Mouse (Mus musculus) heart, embryonic 15.5 days (tissue): ENCODE results near the gene Cx3cl1. TPM values are rescaled to one million over a fixed set of nuclear protein-coding genes. Genes with fewer than 3 reads are reported as not detected.

Experiments
- ATAC-seq: fragments of 200-750 bp; cut with Nextera tagmentation; replicated peaks from 2 replicates; pipeline ENCODE4 v1.8.0; 2017; ENCODE audit warnings: low read depth, moderate TSS enrichment; ENCODE audit not compliant: insufficient number of reproducible peaks, insufficient read depth, low FRiP score
- H3K27ac ChIP-seq: fragments of 300-500 bp; sonication (generic); 2 replicates; pipeline ENCODE4 v1.5.1; 2015; ENCODE audit warnings: mild to moderate bottlenecking, inconsistent platforms
- H3K27me3 ChIP-seq: fragments of 300-500 bp; sonication (generic); 2 replicates; pipeline ENCODE4 v1.6.1; 2015; ENCODE audit warnings: inconsistent platforms
- H3K36me3 ChIP-seq: fragments of 300-500 bp; sonication (generic); 2 replicates; pipeline ENCODE4 v1.6.1; 2015; ENCODE audit warnings: mild to moderate bottlenecking, inconsistent platforms
- H3K4me1 ChIP-seq: fragments of 300-500 bp; sonication (generic); replicated peaks from 2 replicates; pipeline ENCODE4 v1.6.1; 2015; ENCODE audit warnings: inconsistent platforms
- H3K4me2 ChIP-seq: fragments of 300-500 bp; sonication (generic); 2 replicates; pipeline ENCODE4 v1.6.1; 2015; ENCODE audit warnings: inconsistent platforms, mild to moderate bottlenecking, moderate library complexity
- H3K4me3 ChIP-seq: fragments of 300-500 bp; sonication (generic); 2 replicates; pipeline ENCODE4 v1.5.1; 2015; ENCODE audit warnings: mild to moderate bottlenecking, inconsistent platforms
- H3K9ac ChIP-seq: fragments of 300-500 bp; sonication (generic); 2 replicates; pipeline ENCODE4 v1.6.1; 2015; ENCODE audit warnings: mild to moderate bottlenecking, inconsistent platforms
- H3K9me3 ChIP-seq: fragments of 300-500 bp; sonication (generic); replicated peaks from 2 replicates; pipeline ENCODE4 v1.6.1; 2016; ENCODE audit warnings: inconsistent platforms
- WGBS: fragments of 180-500 bp; shearing (Covaris S2); methylation state at CpG from one replicate; pipeline ENCODE4 v1.1.7; 2015; ENCODE audit warnings: mixed read lengths; 5-methylcytosine and 5-hydroxymethylcytosine counted together
- polyA plus RNA-seq: library from polyadenylated mRNA; unstranded; fragments of >200 nt; fragmentation: Nextera tagmentation; extraction: Ambion mirVana; gene quantifications from 2 replicates; pipeline ENCODE4 v1.2.1, GENCODE M21; 2015

Cx3cl1 gene
- polyA plus RNA-seq, 1 experiment from 2014 or later: 9.7 TPM

DNA sequence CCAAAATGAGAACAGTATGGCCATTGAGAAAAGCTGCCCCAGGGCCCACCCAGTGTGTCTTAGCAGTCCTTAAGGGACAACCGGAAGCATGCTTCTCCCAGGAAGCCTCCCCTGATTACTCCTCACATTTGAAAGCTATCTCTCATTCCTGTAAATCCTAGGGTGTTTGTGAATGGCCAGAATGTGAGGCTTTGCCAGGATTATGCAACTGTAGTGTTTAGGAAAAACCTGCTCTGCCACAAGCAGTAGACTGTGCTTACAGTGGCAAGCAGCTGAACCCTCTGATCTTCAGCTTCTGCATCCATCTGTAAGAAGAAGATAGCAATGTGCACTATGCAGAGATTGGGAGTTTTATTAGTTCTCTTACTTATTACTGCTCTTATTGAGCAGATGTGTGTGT lies 2.8 kb downstream of the Cx3cl1 start:
- Histone ChIP-seq H3K27me3 (peaks cover 36% of the 10 kb centered on the region), H3K27ac (no peak overlapping the region), H3K4me3 (no peak overlapping the region), H3K9ac (no peak overlapping the region), H3K9me3 (no peaks in the 10 kb centered on the region), H3K4me1 (peaks cover 45% of the 10 kb centered on the region), H3K36me3 (no peaks in the 10 kb centered on the region), H3K4me2 (no peak overlapping the region)
- no peak for ATAC-seq
- WGBS: 70% methylated on average over 1 of the region's 1 CpGs

DNA sequence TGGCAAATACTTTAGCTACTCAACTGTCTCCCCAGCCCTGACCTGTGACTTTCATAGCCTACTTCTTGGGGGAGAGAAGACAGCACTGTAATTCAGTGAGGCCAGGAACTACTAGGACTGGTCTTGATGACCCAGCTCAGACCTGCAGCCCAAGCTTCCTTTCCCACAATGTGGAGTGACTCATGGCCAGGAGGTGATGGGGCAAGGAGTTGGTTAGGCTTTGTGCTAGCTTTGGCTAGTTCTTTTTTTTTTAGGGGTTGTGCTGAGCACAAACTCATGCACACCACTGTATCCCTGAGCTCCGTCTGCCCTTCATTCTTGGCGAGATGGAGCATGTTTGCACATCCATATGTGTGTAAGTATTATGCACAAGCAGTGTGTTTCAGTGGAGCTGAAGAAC lies 4.5 kb downstream of the Cx3cl1 start:
- no peak for ATAC-seq

DNA sequence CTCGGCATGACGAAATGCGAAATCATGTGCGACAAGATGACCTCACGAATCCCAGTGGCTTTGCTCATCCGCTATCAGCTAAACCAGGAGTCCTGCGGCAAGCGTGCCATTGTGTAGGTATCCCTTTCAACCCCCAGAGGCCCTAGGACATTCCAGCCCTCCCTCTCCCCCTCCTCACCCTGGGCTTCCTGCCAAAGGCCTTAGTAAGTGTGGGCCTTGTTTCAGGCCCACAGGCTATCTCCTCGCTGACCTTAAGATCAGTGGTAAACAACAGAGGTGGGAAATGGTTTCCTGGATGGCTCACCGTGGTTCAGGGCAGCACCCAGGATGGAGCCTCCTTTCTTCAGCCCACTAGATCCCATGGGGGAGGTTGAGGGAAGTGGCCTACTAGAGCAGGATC lies 6.2 kb downstream of the Cx3cl1 start:
- Histone ChIP-seq H3K4me3 (no peak overlapping the region), H3K27ac (peak overlapping the region; percentile 54), H3K27me3 (peaks cover 6% of the 10 kb centered on the region; the same call in 1 of the 2 replicates), H3K9ac (no peak overlapping the region), H3K4me1 (peaks cover 40% of the 10 kb centered on the region), H3K4me2 (no peak overlapping the region), H3K9me3 (no peaks in the 10 kb centered on the region), H3K36me3 (no peaks in the 10 kb centered on the region)
- 32% methylated on average over 10 of the region's 10 CpGs for WGBS
- ATAC-seq: peak; percentile 30; the same call in 1 of the 2 replicates

More for the DNA sequence above, 4.5 kb downstream of the Cx3cl1 start:
- H3K9ac ChIP-seq: no peak overlapping the region
- 82% methylated on average over 2 of the region's 2 CpGs for WGBS
- H3K36me3 ChIP-seq: no peaks in the 10 kb centered on the region
- H3K4me1 ChIP-seq: peaks cover 46% of the 10 kb centered on the region
- H3K27me3 ChIP-seq: peaks cover 20% of the 10 kb centered on the region
- no peak overlapping the region for H3K4me2 ChIP-seq
- H3K9me3 ChIP-seq: no peaks in the 10 kb centered on the region
- no peak overlapping the region for H3K27ac ChIP-seq
- no peak overlapping the region for H3K4me3 ChIP-seq

DNA sequence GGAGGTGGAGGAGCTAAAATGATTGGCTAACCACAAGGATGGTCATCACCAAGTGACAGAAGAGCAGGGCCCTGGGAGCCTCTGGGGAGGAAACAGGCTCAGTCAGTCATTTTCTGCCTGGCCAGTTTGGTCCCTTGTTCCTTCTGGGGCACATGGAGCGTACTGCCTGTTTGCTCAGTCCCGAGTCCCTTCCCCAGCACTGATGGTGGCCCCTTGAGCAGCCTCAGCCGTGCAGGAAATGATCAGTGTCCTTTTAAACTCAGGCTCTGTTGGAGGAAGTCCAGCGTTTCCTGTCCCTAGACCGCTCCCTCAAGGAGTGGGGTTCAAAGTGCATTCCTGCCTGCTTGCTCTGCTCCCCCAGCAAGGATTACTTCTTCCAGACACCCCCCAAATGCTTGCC lies 6.7 kb downstream of the Cx3cl1 start:
- no peak overlapping the region for H3K9ac ChIP-seq
- H3K36me3 ChIP-seq: no peaks in the 10 kb centered on the region
- H3K4me3 ChIP-seq: no peak overlapping the region
- H3K4me1 ChIP-seq: peaks cover 40% of the 10 kb centered on the region
- H3K9me3 ChIP-seq: no peaks in the 10 kb centered on the region
- H3K27ac ChIP-seq: peak overlapping the region; percentile 54
- H3K4me2 ChIP-seq: no peak overlapping the region
- ATAC-seq: peak; percentile 71
- 57% methylated on average over 5 of the region's 5 CpGs for WGBS
- H3K27me3 ChIP-seq: peaks cover 2% of the 10 kb centered on the region; the same call in 1 of the 2 replicates

DNA sequence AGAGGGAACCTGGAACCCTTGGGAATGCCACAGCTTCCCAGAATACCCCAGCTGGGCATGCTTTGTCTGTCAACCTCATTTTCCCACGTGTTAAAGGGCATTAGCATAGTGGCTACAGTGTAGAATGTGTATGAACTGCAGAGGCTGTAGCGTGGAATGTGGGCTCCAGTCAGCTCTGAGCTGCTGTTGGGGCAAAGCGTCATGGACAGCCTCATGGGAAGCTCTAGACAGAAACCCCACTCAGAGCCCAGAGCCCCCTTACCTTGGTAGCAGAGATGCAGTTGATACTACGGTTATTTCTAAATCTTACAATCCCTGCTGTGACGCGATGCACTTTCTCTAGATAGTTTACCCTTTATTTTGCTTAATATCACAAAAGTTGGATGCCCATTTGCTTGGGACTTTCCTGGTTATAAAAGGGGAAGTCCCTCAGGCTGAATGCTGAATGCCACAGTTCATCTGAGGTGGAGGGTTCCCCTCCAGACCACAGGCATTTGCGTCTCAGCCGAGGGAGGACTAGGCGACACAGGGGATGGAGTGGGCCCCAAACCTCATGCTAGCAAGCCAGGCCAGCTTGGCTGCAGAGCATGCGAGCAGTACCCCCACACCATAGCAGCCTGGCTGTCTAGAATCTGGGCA lies 7.2 kb downstream of the Cx3cl1 start:
- Histone ChIP-seq H3K9ac (no peak overlapping the region), H3K4me2 (no peak overlapping the region), H3K36me3 (no peaks in the 10 kb centered on the region), H3K9me3 (no peaks in the 10 kb centered on the region), H3K27me3 (no peaks in the 10 kb centered on the region; the same call in 1 of the 2 replicates), H3K27ac (peak overlapping the region; percentile 54; the same call in 1 of the 2 replicates), H3K4me1 (peaks cover 40% of the 10 kb centered on the region), H3K4me3 (no peak overlapping the region)
- WGBS: 63% methylated on average over 10 of the region's 10 CpGs
- no peak for ATAC-seq

DNA sequence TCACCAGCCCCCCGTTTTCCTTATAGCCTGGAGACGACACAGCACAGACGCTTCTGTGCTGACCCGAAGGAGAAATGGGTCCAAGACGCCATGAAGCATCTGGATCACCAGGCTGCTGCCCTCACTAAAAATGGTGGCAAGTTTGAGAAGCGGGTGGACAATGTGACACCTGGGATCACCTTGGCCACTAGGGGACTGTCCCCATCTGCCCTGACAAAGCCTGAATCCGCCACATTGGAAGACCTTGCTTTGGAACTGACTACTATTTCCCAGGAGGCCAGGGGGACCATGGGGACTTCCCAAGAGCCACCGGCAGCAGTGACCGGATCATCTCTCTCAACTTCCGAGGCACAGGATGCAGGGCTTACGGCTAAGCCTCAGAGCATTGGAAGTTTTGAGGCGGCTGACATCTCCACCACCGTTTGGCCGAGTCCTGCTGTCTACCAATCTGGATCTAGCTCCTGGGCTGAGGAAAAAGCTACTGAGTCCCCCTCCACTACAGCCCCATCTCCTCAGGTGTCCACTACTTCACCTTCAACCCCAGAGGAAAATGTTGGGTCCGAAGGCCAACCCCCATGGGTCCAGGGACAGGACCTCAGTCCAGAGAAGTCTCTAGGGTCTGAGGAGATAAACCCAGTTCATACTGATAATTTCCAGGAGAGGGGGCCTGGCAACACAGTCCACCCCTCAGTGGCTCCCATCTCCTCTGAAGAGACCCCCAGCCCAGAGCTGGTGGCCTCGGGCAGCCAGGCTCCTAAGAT lies 7.9 kb downstream of the Cx3cl1 start:
- ATAC-seq: no peak
- Histone ChIP-seq H3K4me3 (no peak overlapping the region), H3K4me2 (no peak overlapping the region), H3K4me1 (peaks cover 46% of the 10 kb centered on the region), H3K9me3 (no peaks in the 10 kb centered on the region), H3K9ac (no peak overlapping the region), H3K36me3 (no peaks in the 10 kb centered on the region), H3K27me3 (no peaks in the 10 kb centered on the region), H3K27ac (no peak overlapping the region)
- WGBS: 88% methylated on average over 16 of the region's 16 CpGs

DNA sequence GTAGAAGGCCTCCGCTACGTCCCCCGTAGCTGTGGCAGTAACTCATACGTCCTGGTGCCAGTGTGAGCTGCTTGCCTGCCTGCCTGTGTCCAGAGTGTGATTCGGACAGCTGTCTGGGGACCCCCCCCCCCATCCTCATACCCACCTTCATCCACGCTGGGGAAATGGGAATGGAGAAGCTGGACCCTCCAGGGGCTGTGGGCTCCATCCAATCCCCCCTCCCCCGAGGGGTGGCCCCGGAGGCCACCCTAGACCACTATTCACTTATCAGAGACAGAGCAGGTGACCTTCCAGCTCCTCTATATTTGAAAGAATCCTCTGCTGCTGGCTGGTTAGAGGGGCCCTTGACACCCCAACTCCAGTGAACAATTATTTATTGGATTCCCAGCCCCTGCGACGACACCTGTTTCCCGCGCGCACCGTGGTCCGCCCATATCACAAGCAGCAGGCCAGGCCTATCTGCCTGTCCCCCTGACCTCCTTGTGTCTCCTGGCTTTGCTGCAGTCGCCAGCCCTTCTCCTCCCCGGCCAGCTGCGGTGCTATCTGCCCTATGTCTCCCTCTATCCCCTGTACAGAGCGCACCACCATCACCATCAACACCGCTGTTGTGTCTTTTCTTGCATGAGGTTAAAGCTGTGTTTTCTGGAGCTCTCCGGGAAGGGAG lies 8.8 kb downstream of the Cx3cl1 start:
- Histone ChIP-seq H3K9me3 (no peaks in the 10 kb centered on the region), H3K27me3 (no peaks in the 10 kb centered on the region), H3K4me3 (no peak overlapping the region), H3K36me3 (no peaks in the 10 kb centered on the region), H3K4me1 (peaks cover 51% of the 10 kb centered on the region), H3K9ac (no peak overlapping the region), H3K4me2 (no peak overlapping the region), H3K27ac (no peak overlapping the region)
- 72% methylated on average over 21 of the region's 21 CpGs for WGBS
- no peak for ATAC-seq

DNA sequence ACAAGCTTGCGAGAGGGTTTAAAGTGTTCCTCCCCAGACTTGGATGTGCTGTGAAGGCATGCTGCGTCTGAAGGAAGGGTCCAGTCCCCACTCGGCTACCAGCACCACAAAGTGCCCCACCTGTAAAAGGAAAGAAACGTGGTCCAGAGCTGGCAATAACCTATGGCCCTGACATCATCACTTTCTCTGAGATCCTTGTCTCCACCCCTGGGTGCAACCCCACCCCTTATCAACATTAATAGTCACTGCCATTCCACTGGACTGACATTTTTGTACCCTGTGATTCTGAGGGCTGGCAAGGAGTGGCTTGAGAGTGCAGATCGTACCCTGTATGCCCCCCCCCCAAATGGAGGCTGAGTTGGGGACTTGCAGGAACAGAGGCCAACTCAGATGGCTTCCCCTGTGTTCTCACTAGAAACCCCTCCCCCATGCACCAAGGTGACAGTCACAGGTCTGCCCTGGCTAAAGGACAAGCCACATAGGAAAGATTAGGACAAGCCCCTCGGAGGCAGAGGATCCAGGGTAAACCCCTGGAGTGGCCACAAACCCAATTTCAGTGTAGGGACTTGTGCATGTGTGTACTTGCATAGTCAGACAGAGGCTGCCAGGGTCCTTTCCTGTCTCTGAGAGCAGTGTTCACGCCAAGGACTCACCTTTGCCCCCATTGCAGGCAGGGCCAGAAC lies 9.5 kb downstream of the Cx3cl1 start:
- ATAC-seq: no peak
- WGBS: 56% methylated on average over 7 of the region's 7 CpGs
- no peak overlapping the region for H3K9ac ChIP-seq
- no peaks in the 10 kb centered on the region for H3K27me3 ChIP-seq
- no peaks in the 10 kb centered on the region for H3K36me3 ChIP-seq
- H3K27ac ChIP-seq: no peak overlapping the region
- H3K9me3 ChIP-seq: no peaks in the 10 kb centered on the region
- peaks cover 51% of the 10 kb centered on the region for H3K4me1 ChIP-seq
- peak overlapping the region; percentile 39; the same call in 1 of the 2 replicates for H3K4me2 ChIP-seq
- no peak overlapping the region for H3K4me3 ChIP-seq

DNA sequence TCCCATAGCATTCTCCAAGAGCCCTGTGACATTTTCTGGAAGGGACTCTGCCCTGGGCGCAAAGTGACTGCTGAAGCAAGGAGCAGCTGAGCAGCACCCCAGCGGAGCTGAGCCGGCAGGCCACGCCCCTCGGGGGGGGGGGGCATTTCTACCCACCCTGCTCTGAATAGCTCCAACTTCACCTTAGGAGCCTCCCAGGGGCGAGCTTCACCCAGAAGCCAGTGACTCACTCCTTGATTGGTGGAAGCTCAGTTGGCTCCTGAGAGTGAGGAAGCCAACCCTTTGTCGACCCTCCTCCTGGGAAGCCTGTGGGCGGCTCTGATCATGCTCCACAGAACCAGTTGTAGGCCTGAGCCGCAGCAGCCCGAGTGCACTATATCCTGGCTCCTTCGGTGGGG lies 10.0 kb downstream of the Cx3cl1 start:
- Histone ChIP-seq H3K9me3 (no peaks in the 10 kb centered on the region), H3K36me3 (no peaks in the 10 kb centered on the region), H3K4me2 (peak overlapping the region; percentile 39; the same call in 1 of the 2 replicates), H3K4me3 (no peak overlapping the region), H3K27me3 (no peaks in the 10 kb centered on the region), H3K9ac (no peak overlapping the region), H3K4me1 (peaks cover 51% of the 10 kb centered on the region), H3K27ac (no peak overlapping the region)
- WGBS: 13% methylated on average over 11 of the region's 11 CpGs
- 0 out of 2 replicates have a peak, but pooled peaks have one; percentile 3 for ATAC-seq

DNA sequence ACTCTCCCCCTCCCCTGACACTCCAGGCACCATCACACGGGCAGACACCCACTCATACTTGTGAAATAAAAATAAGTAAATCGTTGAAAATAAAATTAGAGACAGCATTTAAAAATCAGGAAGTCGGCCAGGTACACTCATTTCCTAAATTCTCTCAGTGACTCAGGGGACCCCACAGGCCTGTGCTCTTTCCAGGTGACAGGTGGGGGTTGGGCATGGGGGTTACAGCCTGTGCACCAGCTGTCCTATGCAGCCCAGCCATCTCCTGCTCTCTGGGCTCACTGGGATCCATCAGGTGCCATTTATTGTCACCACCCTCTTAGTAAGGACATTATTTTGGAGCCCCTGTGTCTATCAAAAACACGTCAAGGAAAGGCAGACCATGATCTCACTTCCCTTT lies 12.1 kb downstream of the Cx3cl1 start:
- Histone ChIP-seq H3K27me3 (no peaks in the 10 kb centered on the region), H3K4me3 (no peak overlapping the region), H3K9ac (no peak overlapping the region), H3K9me3 (no peaks in the 10 kb centered on the region), H3K4me2 (no peak overlapping the region), H3K36me3 (no peaks in the 10 kb centered on the region), H3K27ac (peak overlapping the region; percentile 4; the same call in 1 of the 2 replicates), H3K4me1 (peaks cover 44% of the 10 kb centered on the region)
- WGBS: 54% methylated on average over 4 of the region's 4 CpGs
- ATAC-seq: no peak
